Mouse (Mus musculus) intestine, embryonic 15.5 days (tissue): Measurements from ENCODE around the gene Dusp13. TPM values are rescaled to one million over a fixed set of nuclear protein-coding genes. Genes with fewer than 3 reads are reported as not detected.

Experiments used
- ATAC-seq: fragments of 200-750 bp; cut with Nextera tagmentation; 2 replicates; pipeline ENCODE4 v1.8.0; 2017; ENCODE audit warnings: moderate TSS enrichment, moderate library complexity
- H3K27ac ChIP-seq: fragments of 300-500 bp; sonication (generic); 2 replicates; pipeline ENCODE4 v1.5.1; 2015; ENCODE audit warnings: mild to moderate bottlenecking, inconsistent platforms
- H3K27me3 ChIP-seq: fragments of 300-500 bp; sonication (generic); replicated peaks from 2 replicates; pipeline ENCODE4 v1.6.1; 2015; ENCODE audit warnings: inconsistent platforms
- H3K36me3 ChIP-seq: fragments of 300-500 bp; sonication (generic); 2 replicates; pipeline ENCODE4 v1.6.1; 2015; ENCODE audit warnings: inconsistent platforms
- H3K4me1 ChIP-seq: fragments of 300-500 bp; sonication (generic); replicated peaks from 2 replicates; pipeline ENCODE4 v1.6.1; 2015; ENCODE audit warnings: inconsistent platforms
- H3K4me2 ChIP-seq: fragments of 300-500 bp; sonication (generic); replicated peaks from 2 replicates; pipeline ENCODE4 v1.6.1; 2015; ENCODE audit warnings: mild to moderate bottlenecking, inconsistent platforms
- H3K4me3 ChIP-seq: fragments of 300-500 bp; sonication (generic); replicated peaks from 2 replicates; pipeline ENCODE4 v1.5.1; 2015; ENCODE audit warnings: inconsistent platforms
- H3K9ac ChIP-seq: fragments of 300-500 bp; sonication (generic); 2 replicates; pipeline ENCODE4 v1.6.1; 2015; ENCODE audit warnings: inconsistent platforms
- H3K9me3 ChIP-seq: fragments of 300-500 bp; sonication (generic); 2 replicates; pipeline ENCODE4 v1.6.1; 2016; ENCODE audit warnings: inconsistent platforms
- whole genome bisulfite sequencing: fragments of 180-500 bp; shearing (Covaris S2); methylation state at CpG from one replicate; pipeline ENCODE4 v1.1.7; 2015; 5-methylcytosine and 5-hydroxymethylcytosine counted together
- polyA plus RNA-seq: library from polyadenylated mRNA; unstranded; fragments of >200 nt; fragmentation: Nextera tagmentation; extraction: Ambion mirVana; gene quantifications from 2 replicates; pipeline ENCODE4 v1.2.1, GENCODE M21; 2015

The Dusp13 gene
- polyA plus RNA-seq, 1 experiment from 2014 or later, result not detected

DNA sequence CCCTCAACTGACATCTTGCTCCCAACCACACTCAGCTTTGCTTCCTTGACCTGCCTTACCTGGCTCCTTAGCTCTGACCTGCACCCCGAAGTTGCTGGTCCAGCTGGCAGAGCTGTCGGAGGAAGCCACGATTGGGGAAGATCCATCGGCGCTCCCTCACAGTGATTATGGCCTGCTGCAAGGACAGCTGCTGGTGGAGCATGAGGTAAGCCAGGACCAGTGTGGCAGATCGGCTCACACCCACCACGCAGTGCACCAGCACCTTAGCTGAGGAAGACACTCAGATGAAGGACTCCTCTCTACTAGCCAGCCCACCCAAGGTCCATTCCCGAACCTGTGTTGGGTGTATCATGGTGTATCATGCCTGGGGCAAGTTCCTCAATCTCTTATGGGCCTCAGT lies 4.7 kb downstream of the Dusp13 start:
- 91% methylated on average over 8 of the region's 8 CpGs for WGBS
- no peaks in the 10 kb centered on the region for H3K9me3 ChIP-seq

DNA sequence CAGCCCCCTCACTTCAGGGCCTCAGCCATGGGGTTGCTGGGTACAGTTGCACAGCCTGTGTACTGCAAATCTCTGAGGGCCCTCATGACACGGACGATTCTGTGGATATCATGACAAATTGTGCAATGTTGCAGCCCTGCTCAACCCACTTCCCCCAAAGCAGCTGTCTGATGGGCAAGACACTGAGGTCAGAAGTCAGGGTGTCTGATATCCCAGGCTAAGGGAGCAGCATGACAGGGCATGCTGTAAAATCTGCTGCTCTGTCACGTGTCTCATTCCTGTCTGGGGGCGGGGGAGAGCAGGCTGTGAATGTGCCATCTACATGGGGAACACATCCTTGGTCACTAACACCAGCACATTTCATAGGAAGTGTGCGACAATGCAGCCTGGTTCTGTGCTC lies 5.8 kb downstream of the Dusp13 start:
- Histone ChIP-seq H3K4me1 (no peaks in the 10 kb centered on the region), H3K9ac (no peak overlapping the region), H3K27me3 (no peaks in the 10 kb centered on the region), H3K27ac (no peak overlapping the region), H3K9me3 (no peaks in the 10 kb centered on the region), H3K36me3 (no peaks in the 10 kb centered on the region), H3K4me3 (no peak overlapping the region), H3K4me2 (no peak overlapping the region)
- no peak for ATAC-seq
- 75% methylated on average over 5 of the region's 5 CpGs for WGBS

More for the DNA sequence above, 4.7 kb downstream of the Dusp13 start:
- Histone ChIP-seq H3K27ac (no peak overlapping the region), H3K4me1 (no peaks in the 10 kb centered on the region), H3K9ac (no peak overlapping the region), H3K27me3 (no peaks in the 10 kb centered on the region), H3K4me2 (no peak overlapping the region), H3K36me3 (no peaks in the 10 kb centered on the region), H3K4me3 (no peak overlapping the region)
- no peak for ATAC-seq

DNA sequence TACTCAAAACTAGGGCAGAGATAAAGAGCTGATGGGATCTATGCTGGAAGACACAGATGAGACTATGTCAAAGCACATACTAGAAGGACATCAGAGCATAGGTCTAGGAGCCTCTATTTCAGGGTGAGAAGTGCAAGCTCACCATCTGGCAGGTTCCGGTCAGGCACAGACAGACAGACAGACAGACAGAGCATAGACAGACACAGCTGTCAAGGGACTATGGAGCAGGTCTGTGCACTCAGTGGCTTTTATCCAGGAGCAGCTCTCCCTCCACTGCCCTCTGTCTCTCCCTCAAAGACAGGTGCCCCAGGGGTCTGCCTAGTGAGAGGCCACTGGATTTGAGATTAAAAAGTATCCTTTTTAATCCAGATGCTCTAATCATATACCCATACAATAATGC lies 6.8 kb downstream of the Dusp13 start:
- WGBS, result 84% methylated on average over 1 of the region's 1 CpGs
- no peak for ATAC-seq

DNA sequence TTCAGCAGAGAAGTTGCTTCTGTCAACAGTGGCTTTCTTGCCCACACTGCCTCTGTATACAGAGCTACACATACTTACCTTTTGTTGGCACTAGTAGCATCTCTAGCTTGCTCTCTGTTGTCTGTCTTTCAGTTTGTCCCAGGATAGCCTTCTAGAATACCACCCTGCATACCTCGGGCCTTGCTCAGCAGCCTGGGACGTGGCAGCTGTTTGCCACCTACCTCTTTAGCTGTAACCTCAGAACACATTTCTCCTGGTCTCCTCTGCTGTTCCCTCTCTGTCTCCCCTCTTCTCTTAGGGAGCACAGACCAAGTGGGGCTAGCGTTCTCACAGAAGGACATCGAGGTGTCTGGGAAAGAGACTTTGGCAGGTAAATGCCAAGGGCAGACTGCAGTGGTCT lies 8.5 kb downstream of the Dusp13 start:
- Histone ChIP-seq H3K4me2 (no peak overlapping the region), H3K27me3 (no peaks in the 10 kb centered on the region), H3K4me1 (no peaks in the 10 kb centered on the region), H3K27ac (no peak overlapping the region), H3K9ac (no peak overlapping the region), H3K9me3 (no peaks in the 10 kb centered on the region), H3K4me3 (no peak overlapping the region), H3K36me3 (no peaks in the 10 kb centered on the region)
- WGBS, result 92% methylated on average over 4 of the region's 4 CpGs
- ATAC-seq, result no peak

More for the DNA sequence above, 6.8 kb downstream of the Dusp13 start:
- H3K27me3 ChIP-seq, result no peaks in the 10 kb centered on the region
- no peak overlapping the region for H3K4me3 ChIP-seq
- H3K9ac ChIP-seq, result no peak overlapping the region
- H3K9me3 ChIP-seq, result no peaks in the 10 kb centered on the region
- H3K4me1 ChIP-seq, result no peaks in the 10 kb centered on the region
- H3K27ac ChIP-seq, result no peak overlapping the region
- no peak overlapping the region for H3K4me2 ChIP-seq
- no peaks in the 10 kb centered on the region for H3K36me3 ChIP-seq

DNA sequence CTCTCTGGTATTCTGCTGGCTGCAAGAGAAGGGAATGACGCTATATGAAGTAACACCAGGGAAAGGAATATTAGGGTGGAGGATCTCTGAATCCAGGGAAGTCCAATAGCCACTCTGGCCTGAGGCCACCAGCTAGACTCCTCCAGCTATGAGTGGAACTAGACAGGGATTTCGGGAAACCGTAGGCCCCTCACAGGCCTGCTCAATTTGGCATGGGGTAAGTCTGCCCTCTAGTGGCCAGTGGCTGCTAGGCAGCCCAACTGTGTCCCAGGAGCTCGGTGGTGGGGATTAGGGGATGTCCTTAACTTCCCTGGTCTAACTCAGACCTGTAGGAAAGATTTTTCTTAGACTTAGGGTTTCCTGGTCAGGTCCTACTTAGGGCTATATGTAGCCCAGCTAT lies 9.2 kb downstream of the Dusp13 start:
- Histone ChIP-seq H3K27ac (no peak overlapping the region), H3K9ac (no peak overlapping the region), H3K4me2 (no peak overlapping the region), H3K4me3 (no peak overlapping the region), H3K36me3 (no peaks in the 10 kb centered on the region), H3K27me3 (no peaks in the 10 kb centered on the region), H3K9me3 (no peaks in the 10 kb centered on the region), H3K4me1 (no peaks in the 10 kb centered on the region)
- peak; percentile 83 for ATAC-seq
- WGBS, result 15% methylated on average over 4 of the region's 4 CpGs

DNA sequence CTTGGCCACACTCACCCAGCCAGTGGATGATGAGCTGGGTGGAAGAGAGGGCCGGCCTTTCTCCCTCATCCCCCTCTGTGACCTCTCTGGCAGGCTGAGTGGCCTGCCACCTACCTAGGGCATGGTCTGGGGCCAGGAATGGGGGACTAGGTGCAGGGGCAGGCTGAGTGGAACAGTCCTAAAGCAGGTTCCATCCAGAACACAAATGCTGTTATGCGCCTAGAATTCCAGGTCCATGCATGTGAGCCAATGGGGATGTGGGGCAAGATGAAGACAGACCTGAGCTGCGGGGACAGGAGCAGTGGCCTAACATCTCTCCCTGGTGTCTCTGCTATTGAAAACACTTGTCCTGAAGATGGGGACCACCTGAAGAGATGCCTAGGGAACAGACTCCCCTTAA lies 9.7 kb downstream of the Dusp13 start:
- Histone ChIP-seq H3K4me1 (no peaks in the 10 kb centered on the region), H3K36me3 (no peaks in the 10 kb centered on the region), H3K27me3 (no peaks in the 10 kb centered on the region), H3K4me2 (no peak overlapping the region), H3K4me3 (no peak overlapping the region), H3K27ac (no peak overlapping the region), H3K9ac (no peak overlapping the region), H3K9me3 (no peaks in the 10 kb centered on the region)
- ATAC-seq, result peak; percentile 31
- 92% methylated on average over 3 of the region's 3 CpGs for WGBS

DNA sequence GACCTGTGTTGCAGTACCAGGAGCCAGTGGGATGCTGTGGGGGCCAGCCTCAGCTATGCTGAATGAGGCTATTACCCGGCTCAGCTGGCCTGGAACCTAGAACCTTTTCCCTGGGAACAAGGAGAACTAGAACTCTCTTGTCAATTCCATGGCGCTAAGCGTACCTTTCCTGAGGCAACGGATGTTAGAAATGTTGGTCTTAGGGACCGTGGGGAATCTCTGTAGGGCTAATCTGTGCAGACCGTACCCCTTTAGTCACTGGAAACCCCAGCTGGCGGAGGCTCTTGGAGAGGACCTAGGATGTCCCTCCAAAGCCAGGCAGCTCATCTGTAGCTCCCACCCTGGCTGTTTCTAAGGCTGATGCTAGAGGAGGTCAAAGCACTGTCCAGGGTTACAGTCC lies 10.6 kb downstream of the Dusp13 start:
- Histone ChIP-seq H3K4me2 (no peak overlapping the region), H3K9me3 (no peaks in the 10 kb centered on the region), H3K4me1 (no peaks in the 10 kb centered on the region), H3K27me3 (no peaks in the 10 kb centered on the region), H3K4me3 (no peak overlapping the region), H3K36me3 (no peaks in the 10 kb centered on the region), H3K27ac (no peak overlapping the region), H3K9ac (no peak overlapping the region)
- ATAC-seq, result no peak
- 96% methylated on average over 7 of the region's 7 CpGs for WGBS

DNA sequence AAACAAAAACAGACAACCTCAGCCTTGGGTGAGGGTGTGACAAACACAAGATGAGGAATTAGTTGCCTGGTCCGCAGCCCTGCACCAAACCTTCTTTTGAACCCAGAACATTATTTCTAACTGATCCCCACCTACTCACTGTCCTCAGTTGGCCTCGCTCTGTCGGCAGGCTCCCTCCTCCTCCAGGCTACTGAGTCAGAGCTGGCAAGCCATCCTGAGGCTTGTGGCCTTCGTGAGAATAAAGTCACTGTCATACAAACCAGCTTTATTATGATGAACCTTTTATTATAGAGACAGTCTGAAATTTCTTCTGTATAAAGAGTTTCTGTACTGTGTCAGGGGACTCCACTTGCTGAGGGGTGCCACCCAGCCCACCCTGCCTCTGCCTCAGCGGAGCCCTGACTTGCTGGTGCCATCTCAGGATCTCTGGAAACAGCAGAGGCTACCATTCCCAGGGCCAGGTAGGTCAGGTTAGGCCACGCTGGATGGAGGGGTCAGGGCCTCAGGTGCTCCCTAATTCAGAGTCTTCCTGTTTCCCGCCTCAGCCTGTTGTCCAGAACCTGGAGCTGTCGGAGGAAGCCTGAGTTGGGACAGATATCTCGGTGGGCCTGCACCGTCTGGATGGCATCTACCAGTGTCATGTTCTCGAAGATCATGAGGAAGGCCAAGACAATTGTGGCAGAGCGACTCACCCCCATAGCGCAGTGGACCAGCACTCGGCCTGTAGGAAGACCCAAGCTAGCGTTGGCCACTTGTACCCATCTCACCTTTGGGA lies 17.7 kb downstream of the Dusp13 start:
- no peaks in the 10 kb centered on the region for H3K36me3 ChIP-seq
- no peak overlapping the region for H3K9ac ChIP-seq
- ATAC-seq, result no peak
- no peak overlapping the region for H3K4me3 ChIP-seq
- H3K4me1 ChIP-seq, result no peaks in the 10 kb centered on the region
- no peaks in the 10 kb centered on the region for H3K27me3 ChIP-seq
- H3K9me3 ChIP-seq, result no peaks in the 10 kb centered on the region; the same call in 1 of the 2 replicates
- WGBS, result 90% methylated on average over 15 of the region's 15 CpGs
- H3K27ac ChIP-seq, result no peak overlapping the region
- H3K4me2 ChIP-seq, result no peak overlapping the region

DNA sequence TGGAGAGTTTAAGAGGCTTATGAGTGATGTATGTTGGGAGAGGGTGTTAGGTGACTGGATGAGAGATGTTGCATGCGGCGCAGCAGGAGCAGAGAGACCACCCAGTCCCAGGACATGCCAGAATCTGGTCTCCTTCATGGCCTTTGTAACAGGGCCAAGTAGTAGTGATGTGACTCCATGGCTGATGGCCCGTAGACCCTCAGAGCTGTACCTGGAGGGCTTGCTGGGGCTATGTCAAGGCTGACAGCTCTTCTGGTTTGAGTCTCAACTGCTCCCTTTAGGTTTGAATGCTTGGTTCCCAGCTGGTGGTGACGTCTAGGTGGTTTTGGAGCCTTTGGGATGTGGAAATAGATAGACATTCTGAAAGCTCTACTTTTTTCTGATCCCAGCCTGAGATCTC lies 21.0 kb downstream of the Dusp13 start:
- 82% methylated on average over 4 of the region's 4 CpGs for WGBS
- H3K36me3 ChIP-seq, result no peaks in the 10 kb centered on the region
- H3K4me3 ChIP-seq, result no peak overlapping the region
- H3K4me1 ChIP-seq, result no peaks in the 10 kb centered on the region
- H3K9me3 ChIP-seq, result no peaks in the 10 kb centered on the region; the same call in 1 of the 2 replicates
- no peak overlapping the region for H3K27ac ChIP-seq
- ATAC-seq, result no peak
- no peaks in the 10 kb centered on the region for H3K27me3 ChIP-seq
- H3K9ac ChIP-seq, result no peak overlapping the region
- no peak overlapping the region for H3K4me2 ChIP-seq

DNA sequence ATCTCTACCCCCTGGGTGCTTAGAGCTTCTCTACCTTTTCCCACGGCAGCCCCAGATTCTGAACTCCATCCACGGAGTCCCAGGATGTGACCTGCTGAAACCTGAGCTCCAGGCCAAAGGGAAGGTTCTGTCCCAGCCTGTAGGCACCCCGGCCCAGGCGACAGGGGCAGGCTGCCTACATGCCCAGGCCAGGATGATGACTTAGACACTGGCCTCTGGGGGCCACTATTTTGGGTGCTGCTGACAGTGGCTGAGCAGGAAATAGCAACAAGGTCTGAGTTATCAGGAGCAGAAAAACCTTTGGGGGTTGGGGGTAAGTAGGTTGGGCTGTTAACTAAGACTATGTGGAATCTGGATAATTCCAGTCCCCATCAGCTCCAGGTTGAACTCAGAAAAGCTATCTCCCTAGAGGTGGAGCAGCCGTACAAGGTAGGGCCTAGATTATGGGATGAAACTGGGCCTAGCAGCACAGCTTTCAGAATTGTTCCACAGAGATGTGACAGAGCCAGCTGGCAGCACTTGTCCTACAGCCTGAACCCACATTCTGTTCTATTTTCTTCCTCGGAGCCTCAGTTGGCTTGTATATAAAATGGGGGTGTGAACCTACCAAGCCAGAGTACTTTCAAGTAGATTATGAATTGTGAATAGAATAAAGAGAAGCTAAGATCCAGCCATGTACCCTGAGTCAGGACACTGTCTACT lies 21.8 kb downstream of the Dusp13 start:
- ATAC-seq, result no peak
- Histone ChIP-seq H3K4me3 (no peak overlapping the region), H3K27ac (no peak overlapping the region), H3K36me3 (no peaks in the 10 kb centered on the region), H3K27me3 (no peaks in the 10 kb centered on the region), H3K9ac (no peak overlapping the region), H3K4me1 (no peaks in the 10 kb centered on the region), H3K4me2 (no peak overlapping the region), H3K9me3 (no peaks in the 10 kb centered on the region; the same call in 1 of the 2 replicates)
- WGBS, result 80% methylated on average over 6 of the region's 6 CpGs

DNA sequence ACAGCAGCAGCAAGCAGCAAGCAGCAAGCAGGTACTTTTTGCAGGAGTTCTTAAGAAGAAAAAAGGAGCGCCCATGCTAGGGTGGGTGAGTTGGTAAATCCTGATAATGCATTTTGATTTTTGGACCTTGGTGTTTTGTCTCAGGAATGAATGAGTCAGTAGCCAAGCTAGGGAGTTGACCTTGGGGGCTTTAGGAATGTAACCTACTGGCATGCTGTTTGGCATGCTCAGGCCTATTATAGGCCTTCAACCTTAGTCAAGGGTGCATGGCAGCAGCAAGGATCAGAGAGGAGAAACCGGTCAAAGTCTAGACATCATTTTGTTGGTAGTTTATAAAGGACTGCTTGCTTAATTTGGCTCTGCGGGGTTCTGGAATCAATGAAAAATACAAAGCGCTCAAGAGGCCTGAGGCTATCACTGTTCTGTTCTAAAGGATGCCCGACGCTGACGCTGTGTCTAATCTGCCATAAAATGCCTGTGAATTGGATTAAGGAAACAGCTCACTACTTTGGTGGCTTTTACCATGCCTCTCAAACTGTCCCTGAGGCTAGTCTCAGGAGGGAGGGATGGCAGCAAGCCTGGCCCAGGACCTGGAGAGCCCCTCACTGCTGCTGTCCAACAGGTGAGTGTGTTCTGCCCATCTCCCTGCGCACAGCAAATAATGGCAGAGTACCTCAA lies 28.8 kb downstream of the Dusp13 start:
- no peak for ATAC-seq
- 83% methylated on average over 8 of the region's 8 CpGs for WGBS
- H3K4me3 ChIP-seq, result no peak overlapping the region
- no peaks in the 10 kb centered on the region for H3K27me3 ChIP-seq
- no peak overlapping the region for H3K9ac ChIP-seq
- no peaks in the 10 kb centered on the region for H3K9me3 ChIP-seq
- no peak overlapping the region for H3K27ac ChIP-seq
- no peaks in the 10 kb centered on the region; the same call in 1 of the 2 replicates for H3K4me1 ChIP-seq
- no peak overlapping the region for H3K4me2 ChIP-seq
- no peaks in the 10 kb centered on the region for H3K36me3 ChIP-seq

DNA sequence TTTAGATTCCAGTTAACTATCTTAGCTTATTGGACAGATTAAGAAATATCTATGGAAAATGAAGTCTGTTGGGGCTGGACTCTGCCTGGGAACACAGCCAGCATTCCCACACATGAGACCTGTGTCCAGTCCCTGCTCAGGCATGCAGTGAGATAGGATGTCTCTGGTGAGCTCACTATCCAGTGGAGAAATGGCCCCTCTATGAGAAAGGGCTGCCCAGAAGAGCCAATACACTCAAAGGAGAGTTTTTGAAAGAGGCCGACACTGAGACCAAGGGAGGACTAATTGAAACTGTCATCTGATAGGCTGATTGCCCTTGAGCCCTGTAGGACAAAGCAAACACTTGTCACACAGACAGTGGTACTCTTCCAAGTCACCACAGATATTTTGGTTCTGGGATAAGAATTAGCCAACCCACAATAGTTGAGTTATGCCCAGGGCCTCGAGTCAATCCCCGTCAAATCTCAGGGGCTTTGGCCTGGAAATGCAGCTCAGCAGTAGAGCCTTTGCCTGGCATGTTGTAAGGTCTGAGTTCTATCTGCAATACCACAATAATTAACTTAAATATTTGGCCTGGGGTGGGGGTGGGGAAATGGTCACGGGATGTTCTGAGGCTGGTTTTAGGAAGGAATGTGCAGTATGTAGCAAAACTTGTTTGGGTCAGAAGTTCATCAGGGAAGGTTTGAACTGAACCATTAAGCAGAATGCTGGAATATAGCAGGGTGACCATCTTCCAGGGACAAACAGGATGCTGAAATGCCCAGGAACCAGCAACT lies 30.4 kb downstream of the Dusp13 start:
- Histone ChIP-seq H3K4me1 (no peaks in the 10 kb centered on the region; the same call in 1 of the 2 replicates), H3K27ac (no peak overlapping the region), H3K27me3 (no peaks in the 10 kb centered on the region), H3K9ac (no peak overlapping the region), H3K36me3 (no peaks in the 10 kb centered on the region), H3K9me3 (no peaks in the 10 kb centered on the region), H3K4me3 (no peak overlapping the region), H3K4me2 (no peak overlapping the region)
- ATAC-seq, result no peak
- 72% methylated on average over 4 of the region's 4 CpGs for WGBS
